Mouse (Mus musculus): ENCODE results near the gene Olfr96. TPM values are rescaled to one million over a fixed set of nuclear protein-coding genes. Genes with fewer than 3 reads are reported as not detected.
A peak's percentile ranks its signal among the peaks of the same experiment; 100 is the strongest.
"Not testable (repeated sequence)": the region's sequence is repeated elsewhere in the genome, so short reads cannot be mapped to it uniquely, and the experiment has no call there.

The Olfr96 gene
- total RNA-seq (2015): not detected in 2 replicates
- not detected in 2 replicates for total RNA-seq (2017)

DNA sequence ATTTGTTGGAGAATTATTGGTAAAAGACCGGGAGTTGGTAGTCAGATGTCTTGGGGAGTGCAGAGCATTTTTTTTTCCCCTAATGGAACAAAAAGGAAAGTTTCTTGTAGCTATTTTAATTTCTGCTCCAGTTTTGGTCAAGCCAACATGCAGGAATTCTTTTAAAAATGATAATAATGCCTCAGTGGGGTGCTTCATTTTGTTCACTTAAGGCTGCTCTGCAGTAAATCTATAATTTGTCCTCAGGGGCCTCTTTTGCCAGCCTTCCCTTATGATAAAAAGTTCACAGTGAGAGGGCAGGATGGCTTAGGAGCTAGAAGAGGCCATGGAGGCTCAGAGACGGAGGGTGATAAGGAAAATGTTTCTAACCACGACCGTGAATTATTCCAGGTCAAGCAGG lies at the start of gene Olfr96:
Gene Olfr96 (plus strand): TSS at position 301 of the 400 bp plus-strand sequence.
- ATAC-seq (ENCODE audit: poor library complexity, severe bottlenecking): no peak

DNA sequence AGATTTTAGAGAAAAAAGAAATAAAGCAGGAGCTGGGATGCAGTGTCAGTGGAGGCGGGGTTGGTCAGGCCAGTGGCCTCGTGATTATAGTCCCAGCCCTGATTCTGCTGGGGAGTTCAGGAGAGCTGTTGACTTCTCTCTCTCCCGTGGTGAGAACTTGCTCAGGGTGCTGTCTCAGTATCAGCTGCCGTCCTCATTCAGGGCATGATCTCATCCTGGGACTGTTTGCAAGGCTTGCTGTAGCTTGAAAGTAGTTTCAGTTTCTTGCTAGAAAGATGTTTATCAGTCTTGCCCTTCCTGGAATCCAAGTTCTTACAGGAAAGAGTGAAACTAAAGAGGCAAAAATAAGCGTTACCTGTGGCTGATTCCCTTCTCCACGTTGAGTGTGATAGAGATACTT lies 34.5 kb upstream of the Olfr96 start:
- ATAC-seq (ENCODE audit: poor library complexity, severe bottlenecking): no peak

DNA sequence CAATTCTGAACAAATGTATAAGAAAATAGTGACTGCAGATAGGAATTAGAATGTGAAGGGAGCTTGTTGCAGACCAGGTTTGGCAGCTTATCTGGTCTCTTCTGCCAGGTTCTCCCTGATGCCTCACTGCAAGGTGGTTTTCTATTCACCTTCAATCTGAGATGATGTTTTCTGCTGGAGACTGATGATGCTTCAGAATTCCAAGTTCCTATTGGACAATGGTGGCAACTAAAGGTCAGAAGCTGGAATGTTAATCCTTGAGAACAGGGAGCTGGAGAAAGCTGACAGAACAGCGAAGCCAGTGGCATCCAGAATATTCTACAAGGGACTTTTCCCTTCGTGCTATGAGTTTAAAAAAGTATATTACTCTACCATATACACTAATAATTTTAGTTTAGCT lies 29.2 kb upstream of the Olfr96 start:
- no peak for ATAC-seq (ENCODE audit: poor library complexity, severe bottlenecking)

DNA sequence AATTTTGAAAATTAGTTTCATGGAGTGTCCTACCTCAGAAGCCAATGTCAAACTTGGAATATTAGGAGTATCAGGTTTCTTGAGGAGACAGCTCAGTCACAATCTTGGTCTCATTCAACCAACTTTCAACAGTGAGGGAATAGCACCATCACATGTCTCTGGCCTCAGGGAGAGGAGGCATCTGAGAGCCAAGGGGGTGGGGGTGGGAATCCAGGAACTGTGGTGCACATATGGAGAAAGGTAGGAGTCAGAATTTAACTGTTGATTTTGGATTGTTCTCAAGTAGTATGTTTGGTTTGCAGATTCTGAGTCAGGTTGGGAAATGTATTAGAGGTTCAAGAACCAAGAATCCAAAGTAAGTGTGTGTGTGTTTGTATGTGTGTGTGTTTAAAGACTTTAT lies 26.9 kb upstream of the Olfr96 start:
- no peak for ATAC-seq (ENCODE audit: poor library complexity, severe bottlenecking)

DNA sequence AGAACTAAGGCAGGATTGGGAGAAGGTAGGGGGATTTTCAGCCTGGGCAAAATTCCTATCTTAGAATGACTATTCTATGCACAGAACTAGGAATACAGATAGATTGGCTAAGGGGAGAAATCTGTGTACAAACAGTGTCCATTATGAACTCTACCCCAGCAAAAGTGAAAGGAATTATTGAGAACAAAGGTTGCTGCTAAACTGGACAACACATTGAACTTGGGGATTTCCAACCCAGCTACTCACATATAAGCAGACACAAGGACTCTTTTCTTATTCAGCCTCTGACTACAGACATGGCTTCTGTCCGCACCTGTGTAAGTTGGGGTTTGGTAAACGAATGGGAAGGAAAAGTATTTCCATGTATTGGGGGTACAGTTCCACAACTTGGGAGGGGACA lies 26.3 kb upstream of the Olfr96 start, which contains the start of gene Ubd:
Gene Ubd (plus strand): TSS at position 237 of the 400 bp plus-strand sequence.
- no peak for ATAC-seq (ENCODE audit: poor library complexity, severe bottlenecking)

DNA sequence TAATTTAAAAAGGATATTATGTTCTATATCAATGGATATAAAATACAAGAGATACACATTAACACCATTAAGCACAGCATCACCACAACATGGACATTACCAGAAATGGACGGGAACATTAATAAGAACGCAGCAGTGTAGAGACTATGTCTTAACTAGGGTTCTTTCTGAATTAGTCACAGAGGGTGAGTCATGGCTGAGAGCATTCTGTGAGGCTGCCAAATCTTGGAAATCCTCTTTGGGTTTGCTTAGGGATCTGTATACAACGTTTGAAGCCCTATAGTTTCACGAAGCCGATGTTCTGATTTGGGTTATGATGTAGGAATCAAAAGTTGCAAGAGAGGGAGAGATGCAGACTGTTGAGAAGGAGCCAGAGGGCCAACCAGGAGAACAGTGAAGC lies 25.2 kb upstream of the Olfr96 start:
- ATAC-seq (ENCODE audit: poor library complexity, severe bottlenecking): no peak

DNA sequence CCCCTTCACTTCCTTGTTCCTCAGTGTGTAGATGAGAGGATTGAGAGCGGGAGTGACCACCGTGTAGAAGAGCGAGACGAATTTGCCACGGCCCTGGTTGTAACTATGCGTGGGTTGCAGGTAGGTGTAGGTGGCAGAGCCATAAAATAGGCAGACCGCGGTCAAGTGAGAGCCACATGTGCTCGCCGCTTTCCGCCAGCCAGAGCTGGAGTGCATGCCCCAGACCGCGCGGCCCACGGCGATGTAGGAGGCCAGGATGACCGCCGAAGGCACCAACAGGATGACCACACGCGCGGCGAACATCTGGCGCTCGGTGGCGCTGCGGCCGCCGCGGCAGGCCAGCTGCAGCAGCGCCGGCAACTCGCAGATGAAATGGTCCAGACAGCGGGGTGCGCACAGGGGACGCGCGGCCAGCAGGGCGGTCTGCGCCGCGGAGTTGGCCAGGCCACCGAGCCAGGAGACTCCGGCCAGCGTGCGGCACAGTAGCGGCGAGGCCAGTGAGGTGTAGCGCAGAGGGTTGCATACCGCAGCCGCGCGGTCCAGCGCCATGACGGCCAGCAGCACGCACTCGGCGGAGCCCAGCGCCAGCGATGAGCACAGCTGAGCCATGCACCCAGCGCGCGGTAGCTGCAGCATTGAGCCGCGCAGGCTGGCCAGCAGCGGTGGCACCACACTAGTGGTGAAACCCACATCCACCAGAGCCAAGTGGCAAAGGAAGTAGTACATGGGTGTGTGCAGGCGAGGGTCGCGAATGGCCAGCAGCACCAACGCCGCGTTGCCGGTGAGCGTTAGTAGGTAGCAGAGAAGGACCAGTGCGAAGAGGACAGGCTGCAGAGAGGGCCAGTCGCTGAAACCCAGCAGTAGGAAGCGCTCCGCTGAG lies 22.9 kb upstream of the Olfr96 start:
- no peak for ATAC-seq (ENCODE audit: poor library complexity, severe bottlenecking)

DNA sequence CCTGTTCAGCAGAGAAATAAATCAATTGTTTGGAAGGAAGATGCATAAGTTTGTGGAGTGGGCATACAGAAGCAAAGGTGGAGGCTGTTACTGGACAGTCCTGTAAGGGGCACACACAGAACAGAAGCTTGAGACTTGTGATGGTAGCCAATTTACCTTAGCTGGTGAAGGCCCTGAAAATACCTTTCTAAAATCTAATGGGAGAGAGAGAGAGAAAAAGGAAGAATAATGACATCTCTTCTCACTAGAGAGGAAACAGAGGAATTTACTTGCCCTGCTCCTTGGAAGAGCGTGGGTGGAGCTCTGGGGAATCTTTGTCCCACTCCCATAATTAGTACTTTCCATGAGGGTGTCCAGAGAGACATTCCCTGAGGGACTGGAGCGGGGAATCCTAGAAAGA lies 19.1 kb upstream of the Olfr96 start, which contains the start of gene Olfr94:
Gene Olfr94 (minus strand): TSS at position 101 of the 400 bp plus-strand sequence.
- ATAC-seq (ENCODE audit: poor library complexity, severe bottlenecking): no peak

DNA sequence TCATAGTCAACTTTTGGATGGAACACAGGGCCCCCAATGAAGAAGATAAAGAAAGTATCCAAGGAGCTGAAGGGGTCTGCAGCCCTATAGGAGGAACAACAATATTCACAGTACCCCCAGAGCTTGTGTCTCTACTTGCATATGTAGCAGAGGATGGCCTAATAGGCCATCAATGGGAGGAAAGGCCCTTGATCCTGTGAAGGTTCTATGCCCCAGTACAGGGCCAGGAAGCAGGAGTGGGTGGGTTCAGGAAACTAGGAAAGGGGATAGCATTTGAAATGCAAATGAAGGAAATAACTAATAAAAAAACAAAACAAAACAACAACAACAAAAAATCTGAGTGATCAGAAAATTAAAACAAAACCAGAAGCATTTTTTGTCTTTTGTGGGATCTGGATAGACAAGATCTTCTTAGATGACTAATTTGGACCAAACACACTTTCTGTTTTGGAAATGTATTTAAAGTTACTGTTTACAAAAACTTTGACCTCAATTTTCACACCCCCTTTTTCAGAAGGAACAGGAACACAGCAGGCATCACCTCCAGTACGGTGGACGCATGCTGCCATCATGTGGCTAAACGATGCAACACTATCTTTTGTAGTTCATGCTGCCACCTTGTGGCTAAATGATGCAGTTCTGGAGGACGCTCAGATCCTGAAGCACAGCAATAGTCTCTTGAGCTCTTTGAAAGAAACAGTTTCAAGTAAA lies 16.6 kb upstream of the Olfr96 start:
- peak; percentile 100 for ATAC-seq (ENCODE audit: poor library complexity, severe bottlenecking)

DNA sequence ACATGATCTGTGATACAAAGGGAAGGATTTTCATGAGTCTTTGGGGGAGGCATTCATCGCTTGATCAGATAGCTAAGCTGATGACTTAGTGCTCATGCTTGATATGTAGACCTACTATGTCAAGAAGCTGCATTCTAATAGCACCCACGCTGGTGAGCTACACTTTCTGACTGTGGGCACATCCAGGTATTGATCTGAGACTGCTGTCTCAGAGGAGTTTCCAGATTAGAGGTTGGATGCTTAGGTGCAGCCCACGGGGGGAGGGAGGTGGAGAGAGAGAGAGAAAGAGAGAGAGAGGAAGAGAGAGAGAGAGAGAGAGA lies 16.1 kb upstream of the Olfr96 start:
- ATAC-seq (ENCODE audit: poor library complexity, severe bottlenecking): 0 out of 2 replicates have a peak, but pooled peaks have one; percentile 18

DNA sequence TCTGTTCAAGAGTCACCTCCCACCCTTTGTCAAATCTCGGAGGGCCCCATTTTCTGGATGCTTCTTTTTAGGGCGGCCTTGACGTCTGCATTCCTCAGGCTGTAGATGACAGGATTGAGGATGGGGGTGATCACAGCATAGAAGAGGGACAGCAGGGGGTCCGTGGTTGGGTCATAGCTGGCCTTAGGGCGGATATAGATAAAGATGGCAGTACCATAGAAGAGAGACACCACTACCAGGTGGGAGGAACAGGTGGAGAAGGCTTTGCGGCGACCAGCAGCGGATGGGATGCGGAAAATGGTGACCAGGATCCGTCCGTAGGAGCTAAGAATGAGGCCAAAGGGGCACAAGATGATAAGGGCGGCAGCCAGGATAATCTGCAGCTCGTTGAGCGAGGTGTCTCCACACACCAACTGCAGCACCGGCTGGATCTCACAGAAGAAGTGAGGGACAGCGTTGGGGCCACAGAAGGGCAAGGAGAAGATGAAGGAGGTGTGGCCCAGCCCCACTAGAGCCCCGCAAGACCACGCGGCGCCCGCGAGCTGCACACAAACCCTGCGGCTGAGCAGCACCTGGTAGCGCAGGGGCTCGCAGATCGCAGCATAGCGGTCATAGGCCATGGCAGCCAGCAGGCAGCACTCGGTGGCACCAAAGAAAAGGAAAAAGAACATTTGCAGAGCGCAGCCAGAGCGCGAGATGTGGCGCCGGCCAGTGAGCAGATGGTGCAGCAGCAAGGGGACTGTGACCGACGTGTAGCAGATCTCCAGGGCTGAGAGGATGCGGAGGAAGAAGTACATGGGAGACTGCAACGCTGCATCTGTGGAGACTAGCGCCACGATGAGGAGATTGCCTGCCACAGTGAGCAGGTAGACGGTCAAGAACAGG lies 8.8 kb upstream of the Olfr96 start:
- no peak for ATAC-seq (ENCODE audit: poor library complexity, severe bottlenecking)

DNA sequence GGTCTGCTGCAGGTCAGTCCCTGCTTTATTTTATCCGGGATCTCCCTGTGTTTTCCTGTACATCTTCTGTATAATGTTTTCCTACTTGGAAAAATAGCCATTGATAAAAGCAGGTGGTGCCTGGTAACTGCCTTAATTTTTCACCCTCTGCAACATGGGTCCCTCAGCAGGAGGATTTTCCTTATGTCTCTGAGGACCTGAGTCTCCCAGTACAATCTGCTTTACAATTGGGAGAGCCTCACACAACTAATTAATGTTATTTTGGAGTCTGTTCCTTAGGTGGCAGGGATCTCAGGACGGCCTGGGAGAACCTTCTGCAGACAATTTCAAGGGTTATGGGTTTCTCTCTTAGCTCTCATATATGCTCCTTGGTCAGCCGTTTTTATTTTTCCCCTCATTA lies 6.9 kb upstream of the Olfr96 start, which contains the start of gene Olfr95:
Gene Olfr95 (minus strand): TSS at position 101 of the 400 bp plus-strand sequence.
- ATAC-seq (ENCODE audit: poor library complexity, severe bottlenecking): no peak

DNA sequence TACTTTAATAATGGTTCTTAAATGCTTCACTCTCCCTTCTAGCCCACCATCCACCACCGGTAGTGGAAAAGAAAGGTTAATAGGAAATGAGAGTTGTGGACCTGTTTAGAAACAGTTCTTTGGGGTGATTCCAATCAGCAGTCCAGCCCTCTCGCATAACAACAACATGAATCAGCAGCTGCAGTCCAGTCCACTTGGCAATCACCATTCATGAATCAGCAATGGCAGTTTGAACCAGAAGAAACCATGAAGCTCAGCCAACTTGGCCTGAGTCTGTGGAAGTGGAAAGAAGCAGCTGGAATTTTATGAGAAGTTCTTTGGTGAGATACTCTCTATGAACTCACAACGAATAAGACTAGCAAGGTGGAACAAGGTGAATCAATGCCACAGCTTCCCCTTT lies 1.5 kb upstream of the Olfr96 start:
- no peak for ATAC-seq (ENCODE audit: poor library complexity, severe bottlenecking)

DNA sequence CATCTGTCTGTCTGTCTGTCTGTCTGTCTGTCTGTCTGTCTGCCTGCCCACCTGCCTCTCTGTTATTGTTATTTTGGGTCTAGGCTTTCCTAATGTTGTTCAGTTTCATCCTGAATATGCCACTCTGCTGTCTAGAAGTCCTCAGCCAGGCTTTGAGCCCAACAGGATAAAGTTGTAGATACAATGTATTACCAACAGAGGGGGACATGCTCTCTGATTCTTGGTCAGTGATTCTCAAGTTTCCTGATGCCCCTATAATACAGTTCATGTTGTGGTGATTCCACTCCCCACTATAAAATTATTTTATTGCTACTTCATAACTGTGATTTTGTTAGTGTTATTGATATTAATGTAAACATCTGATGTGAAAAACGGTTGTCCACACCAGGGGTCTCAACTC lies 1.9 kb downstream of the Olfr96 start:
- no peak for ATAC-seq (ENCODE audit: poor library complexity, severe bottlenecking)

DNA sequence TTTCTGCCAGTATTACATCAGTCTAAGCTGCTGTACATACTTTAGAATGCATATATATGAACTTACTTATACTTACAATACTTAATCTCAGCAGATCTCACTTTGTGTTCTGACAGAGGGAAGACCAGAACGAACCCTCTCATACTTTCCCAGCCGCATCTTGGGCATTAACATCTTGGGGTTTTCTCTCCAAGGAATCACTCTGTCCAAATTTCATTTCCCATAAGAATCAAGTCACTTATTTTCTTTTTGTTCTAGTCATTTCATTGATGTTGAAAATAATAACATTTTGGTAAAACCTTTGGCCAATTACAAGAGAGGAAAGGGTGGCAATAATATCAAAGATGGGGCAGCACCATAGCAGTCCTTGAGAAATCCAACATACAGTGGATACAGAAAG lies 17.3 kb downstream of the Olfr96 start, which contains the start of gene Olfr97:
Gene Olfr97 (minus strand): TSS at position 101 of the 400 bp plus-strand sequence.
- not testable (repeated sequence) for ATAC-seq (ENCODE audit: poor library complexity, severe bottlenecking)

DNA sequence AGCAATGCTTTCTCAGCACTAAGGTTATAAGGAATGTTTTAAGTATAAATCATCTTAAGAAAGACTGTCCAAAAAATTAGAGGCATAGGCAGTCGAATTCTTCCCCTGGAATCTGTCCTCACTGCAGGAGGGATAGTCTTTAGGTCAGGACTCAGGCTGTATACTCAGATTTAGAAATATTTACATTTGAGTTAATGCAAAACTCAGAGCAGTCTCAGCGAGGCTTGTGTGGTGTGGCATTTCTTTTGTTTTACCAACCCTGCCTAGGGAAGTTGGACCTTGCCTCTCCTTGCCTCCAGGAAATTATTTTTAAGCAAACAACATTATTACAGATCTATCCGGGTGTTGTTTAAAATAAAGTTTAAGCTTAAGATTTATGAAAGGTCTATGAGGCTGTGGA lies 22.3 kb downstream of the Olfr96 start:
- no peak for ATAC-seq (ENCODE audit: poor library complexity, severe bottlenecking)

DNA sequence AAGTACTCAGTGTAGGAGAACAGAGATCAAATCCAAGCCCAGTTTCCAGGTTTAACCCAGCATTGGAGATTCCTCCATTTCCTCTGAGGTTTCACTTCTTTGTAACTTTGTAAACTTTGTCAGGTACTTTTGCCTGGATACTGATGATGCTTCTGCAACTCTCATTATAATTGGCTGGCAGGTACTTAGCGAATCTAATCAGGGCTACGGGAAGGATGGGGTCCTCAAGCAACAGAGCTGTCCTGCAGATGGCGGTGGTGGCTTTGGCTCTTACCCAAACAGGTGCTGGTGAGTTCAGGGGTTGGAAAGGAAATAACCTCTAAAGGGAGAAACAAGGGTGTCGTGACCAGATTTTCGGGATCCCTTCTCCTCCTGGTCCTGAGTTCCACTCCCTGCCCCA lies 26.8 kb downstream of the Olfr96 start:
- peak; percentile 67 for ATAC-seq (ENCODE audit: poor library complexity, severe bottlenecking)

DNA sequence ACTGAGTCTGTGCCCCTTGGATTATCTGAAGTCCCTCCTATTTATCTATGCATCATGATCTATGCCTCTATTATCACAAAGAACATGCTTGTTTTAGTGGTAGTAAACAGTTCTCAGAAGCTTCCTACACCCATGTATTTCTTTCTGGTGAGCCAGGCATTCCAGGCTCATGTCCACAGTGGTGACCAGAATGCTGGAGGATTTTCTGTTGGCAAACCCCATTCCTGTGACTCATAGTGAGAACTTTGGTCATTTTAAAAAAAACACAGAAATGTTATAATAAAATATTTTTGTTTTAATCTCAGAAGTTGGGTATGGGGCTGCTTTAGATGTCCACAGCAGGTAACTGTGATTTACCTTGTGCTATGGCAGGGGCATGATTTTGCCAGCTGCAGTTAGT lies 29.5 kb downstream of the Olfr96 start:
- ATAC-seq (ENCODE audit: poor library complexity, severe bottlenecking): no peak

DNA sequence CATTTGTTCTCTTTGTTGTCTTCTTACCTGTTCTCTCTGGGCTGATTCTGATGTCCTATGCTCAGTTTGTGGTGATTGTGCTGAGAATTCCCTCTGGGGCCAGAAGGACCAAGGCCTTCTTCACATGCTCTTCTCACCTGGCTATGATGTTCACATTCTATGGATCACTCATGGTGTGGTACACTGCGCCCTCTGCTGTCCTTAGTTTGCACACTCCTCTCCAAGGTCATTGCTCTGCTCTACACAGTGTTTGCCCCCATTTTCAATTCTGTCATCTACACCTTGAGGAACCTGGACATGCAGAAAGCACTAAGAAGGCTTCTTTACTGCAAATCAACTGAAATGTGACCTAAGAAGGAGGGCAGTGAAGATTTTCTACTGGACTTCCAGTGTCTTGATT lies 30.6 kb downstream of the Olfr96 start:
- ATAC-seq (ENCODE audit: poor library complexity, severe bottlenecking): peak; percentile 75

DNA sequence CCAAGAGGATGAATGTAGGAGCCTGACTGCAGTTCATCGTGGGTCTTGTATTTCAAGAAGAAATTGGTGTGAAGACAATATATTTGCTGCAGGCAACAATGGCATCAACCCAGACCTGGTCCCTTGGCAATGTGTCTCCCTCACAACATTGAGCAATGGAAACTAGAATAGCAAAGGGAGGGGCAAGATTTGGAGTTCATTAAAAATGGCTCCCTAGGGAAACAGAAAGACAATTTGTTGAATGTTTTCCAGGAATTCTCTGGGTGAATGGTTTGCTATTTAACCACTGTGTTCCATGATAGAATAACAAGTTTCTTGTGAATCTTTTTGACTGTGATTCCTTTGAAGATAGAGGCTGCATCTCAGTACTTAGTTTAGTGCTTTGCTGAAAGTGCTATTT lies 43.7 kb downstream of the Olfr96 start, which contains the start of gene Olfr98:
Gene Olfr98 (minus strand): TSS at position 124 of the 400 bp plus-strand sequence.
- no peak for ATAC-seq (ENCODE audit: poor library complexity, severe bottlenecking)

All from megakaryocyte, adult 5-6 weeks (primary cell).